Mouse (Mus musculus) heart, adult 8-10 months (tissue): ENCODE data around the gene Larp1. TPM values are rescaled to one million over a fixed set of nuclear protein-coding genes. Genes with fewer than 3 reads are reported as not detected.

Source experiments
- DNase-seq: peaks from one replicate; pipeline ENCODE4 v3.0.0; 2022; ENCODE audit warnings: low spot score
- total RNA-seq, 4 experiments: library from RNA; stranded (reverse); gene quantifications; 2 replicates each; pipeline ENCODE4 v1.2.4; 2022

The Larp1 gene
- total RNA-seq, 4 experiments from 2014 or later, result 61.6 to 70.0 (median 65.1) TPM

DNA sequence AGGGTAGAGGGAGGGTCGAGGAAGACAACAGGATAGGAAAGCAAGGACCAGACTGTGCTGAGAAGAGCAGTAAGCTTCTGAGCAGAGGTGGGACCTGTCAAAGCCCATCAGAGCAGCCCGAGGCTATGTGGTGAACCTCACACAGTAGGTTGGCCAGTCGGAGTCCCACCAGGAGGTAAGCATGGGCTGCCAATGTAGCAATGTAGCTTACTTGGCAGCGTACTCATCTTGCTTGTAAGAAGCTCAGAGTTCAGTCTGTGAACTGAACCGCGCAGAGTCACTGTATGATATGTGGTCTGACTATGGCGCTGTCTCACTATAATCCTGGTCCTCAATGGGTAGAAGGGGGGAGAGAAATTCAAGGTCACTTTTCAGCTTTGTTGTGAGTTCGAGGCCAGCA lies 5.7 kb upstream of the Larp1 start:
- DNase-seq, result no peak

- DNase-seq, result no peak
Measured at GRCm38 (mm10) chr11:58003734-58004133, 5.1 kb upstream of the Larp1 start.

DNA sequence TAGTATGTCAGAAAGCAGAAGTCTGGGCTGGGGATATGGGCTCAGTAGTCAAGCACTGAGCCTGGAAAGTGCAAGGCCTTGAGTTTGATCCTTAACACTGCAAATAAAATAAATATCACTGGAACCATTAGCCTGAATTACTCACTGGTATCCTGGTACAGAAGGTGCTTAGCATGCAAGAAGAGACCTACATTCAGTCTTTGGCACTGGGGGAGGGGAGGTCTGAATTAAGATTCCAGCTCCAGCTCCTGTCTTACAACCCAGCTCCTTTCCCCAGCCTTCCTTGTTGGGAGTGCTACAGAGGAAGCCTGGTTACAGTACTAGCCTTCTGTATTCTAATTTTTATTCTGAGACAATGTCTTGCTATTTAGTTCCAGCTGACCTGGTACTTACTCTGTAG lies 3.8 kb upstream of the Larp1 start:
- DNase-seq, result no peak

- no peak for DNase-seq
Measured at GRCm38 (mm10) chr11:58008013-58008412, 851 bp upstream of the Larp1 start.

- peak; percentile 76 for DNase-seq
Measured at GRCm38 (mm10) chr11:58008437-58009050, 320 bp upstream of the Larp1 start.

GRCm38 (mm10) chr11:58009516-58010141 lies 765 bp downstream of the Larp1 start:
- DNase-seq, result peak; percentile 50

DNA sequence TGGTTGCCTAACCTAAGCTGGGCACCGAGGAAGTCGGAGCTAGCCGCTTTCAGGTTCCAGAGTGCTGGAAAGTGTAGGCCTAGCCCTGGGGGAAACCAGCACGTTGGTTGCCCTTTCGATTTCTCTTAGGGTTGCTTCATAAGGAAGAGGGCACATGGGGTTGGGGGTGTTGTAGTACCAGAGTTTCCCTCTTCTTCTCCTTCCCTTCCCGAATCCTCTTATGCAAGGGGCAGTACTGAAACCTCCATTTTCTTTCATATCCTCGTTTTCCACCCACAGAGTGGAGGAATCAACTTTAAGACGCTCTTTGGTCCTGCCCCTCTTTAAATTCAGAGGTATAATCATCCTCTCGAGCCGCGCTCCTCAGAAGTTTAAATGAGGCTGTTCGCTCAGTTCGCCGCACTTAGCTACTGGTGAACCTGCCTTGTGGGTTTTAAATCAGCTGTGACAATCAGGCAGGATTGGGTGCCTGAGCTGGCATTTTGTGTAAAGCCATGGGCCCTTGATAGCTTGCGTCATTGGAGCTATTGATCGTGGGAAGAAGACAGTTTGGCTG lies 1.4 kb downstream of the Larp1 start:
- DNase-seq, result peak; percentile 29

- no peak for DNase-seq
Measured at GRCm38 (mm10) chr11:58010930-58011329, 2.1 kb downstream of the Larp1 start.

DNA sequence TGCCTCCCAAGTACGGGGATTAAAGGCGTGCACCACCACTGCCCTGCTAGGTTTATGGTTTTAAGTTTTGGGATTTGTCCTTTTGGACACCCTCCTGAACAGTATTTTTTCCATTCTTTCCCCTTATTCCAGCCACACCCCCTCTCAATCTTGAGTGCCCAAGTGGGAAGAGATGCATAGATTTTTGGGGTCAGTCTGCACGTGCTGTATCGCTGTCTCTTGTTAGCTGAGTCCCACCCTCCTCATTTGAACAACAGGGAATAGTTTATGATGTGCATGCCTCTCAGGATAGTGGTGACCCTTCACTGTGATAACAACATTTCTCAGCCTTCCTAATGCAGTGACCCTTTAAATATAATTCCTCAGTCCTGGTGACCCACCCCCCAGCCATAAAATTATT lies 2.9 kb downstream of the Larp1 start:
- DNase-seq, result no peak

- no peak for DNase-seq
Measured at GRCm38 (mm10) chr11:58012674-58013073, 3.8 kb downstream of the Larp1 start.

GRCm38 (mm10) chr11:58013100-58013499 lies 4.2 kb downstream of the Larp1 start:
- no peak for DNase-seq

GRCm38 (mm10) chr11:58014604-58015003 lies 5.7 kb downstream of the Larp1 start:
- no peak for DNase-seq

GRCm38 (mm10) chr11:58015339-58015738 lies 6.5 kb downstream of the Larp1 start:
- DNase-seq, result no peak

- no peak for DNase-seq
Measured at GRCm38 (mm10) chr11:58016371-58016770, 7.5 kb downstream of the Larp1 start.

DNA sequence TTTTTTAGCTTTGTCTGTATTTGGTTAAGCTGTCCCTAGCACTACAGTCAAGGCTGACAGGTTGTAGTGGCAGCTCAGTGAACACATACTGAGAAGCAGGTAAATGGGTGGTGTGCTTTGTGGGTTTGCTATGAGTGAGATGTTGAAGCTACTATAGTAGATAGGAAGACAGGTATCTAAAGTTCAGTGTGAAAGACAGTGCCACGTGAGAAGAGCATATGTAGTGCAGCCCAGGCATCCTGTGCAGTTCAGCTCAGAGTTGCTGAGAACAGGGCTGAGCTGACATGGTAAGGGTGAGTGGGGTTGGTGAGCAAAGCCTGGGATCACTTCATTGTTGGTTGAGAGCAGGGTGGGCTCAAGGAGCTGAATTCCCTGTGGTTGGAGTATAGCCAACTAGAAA lies 8.6 kb downstream of the Larp1 start:
- no peak for DNase-seq

DNA sequence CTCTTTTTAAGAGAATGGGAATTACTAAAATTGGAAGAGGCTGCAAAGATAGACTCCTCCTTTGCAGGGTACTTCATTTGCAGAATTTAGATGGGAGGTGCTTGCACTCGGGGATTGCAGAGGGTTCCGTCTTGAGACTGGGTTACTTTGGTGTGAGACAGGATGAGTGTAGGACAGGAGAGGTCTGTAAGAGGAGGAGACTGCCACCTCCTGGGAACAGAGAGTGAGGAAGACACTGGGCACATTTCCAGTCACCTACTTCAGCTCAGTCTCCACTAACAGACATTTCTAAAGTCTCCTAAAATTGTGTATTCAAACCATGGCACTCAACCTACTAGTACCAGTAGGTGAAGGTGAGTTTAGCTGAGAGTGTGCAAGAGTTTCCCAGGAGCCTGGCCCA lies 9.4 kb downstream of the Larp1 start:
- DNase-seq, result no peak

DNA sequence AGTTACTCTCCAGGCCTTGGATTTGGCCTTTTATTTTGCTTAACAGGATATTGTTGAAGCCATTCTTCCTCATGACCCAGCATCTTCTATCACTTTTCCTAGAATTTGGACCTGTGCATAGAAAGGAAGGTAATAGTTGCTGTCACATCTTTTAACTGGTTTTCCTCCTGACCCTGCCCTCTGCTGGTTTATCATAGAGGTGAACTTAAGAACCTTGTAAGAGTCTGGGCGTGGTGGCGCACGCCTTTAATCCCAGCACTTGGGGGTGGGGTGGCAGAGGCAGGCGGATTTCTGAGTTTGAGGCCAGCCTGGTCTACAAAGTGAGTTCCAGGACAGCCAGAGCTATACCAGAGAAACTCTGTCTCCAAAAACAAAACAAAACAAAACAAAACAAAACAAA lies 9.8 kb downstream of the Larp1 start:
- no peak for DNase-seq

GRCm38 (mm10) chr11:58021095-58021494 lies 12.2 kb downstream of the Larp1 start:
- no peak for DNase-seq

GRCm38 (mm10) chr11:58021618-58022017 lies 12.8 kb downstream of the Larp1 start:
- DNase-seq, result no peak

DNA sequence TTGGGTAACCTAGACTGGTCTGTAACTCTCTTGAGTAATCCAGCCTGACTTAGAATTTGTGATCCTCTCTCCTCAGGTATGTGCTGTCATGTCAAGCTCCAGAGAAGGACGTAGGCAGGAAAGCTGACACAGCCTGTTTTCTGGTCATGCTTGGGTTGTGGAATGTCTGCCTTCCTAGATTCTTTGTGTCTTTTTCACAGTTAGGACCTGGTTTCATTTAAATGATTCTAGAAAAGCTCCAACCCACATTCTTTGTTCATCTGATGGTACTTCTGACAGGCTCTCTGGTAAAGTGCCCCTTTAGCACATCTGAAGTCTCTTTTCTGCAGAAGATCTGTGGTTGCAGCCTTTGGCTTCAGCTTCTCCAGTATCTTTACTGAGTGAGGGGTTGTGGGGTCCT lies 15.4 kb downstream of the Larp1 start:
- DNase-seq, result no peak

- DNase-seq, result no peak
Measured at GRCm38 (mm10) chr11:58024671-58025070, 15.8 kb downstream of the Larp1 start.

GRCm38 (mm10) chr11:58025881-58026280 lies 17.0 kb downstream of the Larp1 start:
- DNase-seq, result no peak

GRCm38 (mm10) chr11:58026337-58026736 lies 17.5 kb downstream of the Larp1 start:
- DNase-seq, result no peak
